Mouse (Mus musculus) thymus, adult 2 months (tissue): ENCODE results near the gene Slc8a1.

Experiments used
- CTCF ChIP-seq: fragments of 200-500 bp; IDR thresholded peaks from 2 replicates; pipeline ENCODE4 v1.5.1; 2012; ENCODE audit warnings: mild to moderate bottlenecking, control low read depth, low read length, moderate library complexity, borderline replicate concordance; ENCODE audit not compliant: control insufficient read depth, poor library complexity, insufficient read depth; ENCODE audit errors: extremely low read depth
- POLR2A ChIP-seq: fragments of 200-500 bp; IDR thresholded peaks from 2 replicates; pipeline ENCODE4 v1.6.1; 2012; ENCODE audit warnings: mild to moderate bottlenecking, low read length, control low read depth, moderate library complexity; ENCODE audit not compliant: control insufficient read depth, poor library complexity, insufficient read depth; ENCODE audit errors: extremely low read depth

GRCm38 (mm10) chr17:81704761-81705160 is 33.4 kb downstream of the Slc8a1 start:
- TF ChIP-seq CTCF = no peak
- no peak for TF ChIP-seq POLR2A
